Mouse (Mus musculus) olfactory bulb, adult 2 months (tissue): Measurements from ENCODE around the gene Thsd7a.

Experiments
- CTCF ChIP-seq: fragments of 200-500 bp; IDR thresholded peaks from 2 replicates; pipeline ENCODE4 v1.5.1; 2012; ENCODE audit warnings: low read depth, mild to moderate bottlenecking, low read length, moderate library complexity; ENCODE audit not compliant: insufficient read depth
- POLR2A ChIP-seq: fragments of 200-500 bp; IDR thresholded peaks from 2 replicates; pipeline ENCODE4 v1.6.1; 2012; ENCODE audit warnings: mild to moderate bottlenecking, low read depth, low read length, moderate library complexity; ENCODE audit not compliant: insufficient read depth

- TF ChIP-seq CTCF (no peak), POLR2A (no peak)
Measured at GRCm38 (mm10) chr6:12348667-12349066, 400.5 kb downstream of the Thsd7a start.
